Mouse (Mus musculus) myocyte (in vitro differentiated cells): Measurements from ENCODE around the gene Kctd13. TPM values are rescaled to one million over a fixed set of nuclear protein-coding genes. Genes with fewer than 3 reads are reported as not detected.
A peak's percentile ranks its signal among the peaks of the same experiment; 100 is the strongest.

Experiments used
- H3K27me3 ChIP-seq: one replicate; pipeline ENCODE4 v1.6.1; 2011; ENCODE audit not compliant: control insufficient read depth, insufficient read depth, insufficient read length
- H3K36me3 ChIP-seq: one replicate; pipeline ENCODE4 v1.6.1; 2011; ENCODE audit not compliant: control insufficient read depth, insufficient read depth
- H3K4me2 ChIP-seq: one replicate; pipeline ENCODE4 v1.6.1; 2011; ENCODE audit warnings: low read depth, control low read depth
- H3K4me3 ChIP-seq: one replicate; pipeline ENCODE4 v1.5.1; 2011; ENCODE audit warnings: mild to moderate bottlenecking, control low read depth, moderate library complexity
- H3K79me2 ChIP-seq: one replicate; pipeline ENCODE4 v1.6.1; 2011; ENCODE audit not compliant: control insufficient read depth, insufficient read depth
- H3ac ChIP-seq: one replicate; pipeline ENCODE4 v1.6.1; 2011; ENCODE audit not compliant: control insufficient read depth, insufficient read length
- CEBPB ChIP-seq: IDR thresholded peaks from 2 replicates; pipeline ENCODE4 v1.6.1; 2011; ENCODE audit warnings: mild to moderate bottlenecking, moderate library complexity; ENCODE audit not compliant: poor library complexity, insufficient read depth, severe bottlenecking
- E2F4 ChIP-seq: IDR thresholded peaks from one replicate; pipeline ENCODE4 v1.6.1; 2011; ENCODE audit warnings: mild to moderate bottlenecking, control low read depth, moderate library complexity; ENCODE audit not compliant: insufficient read depth
- MAX ChIP-seq: IDR thresholded peaks from one replicate; pipeline ENCODE4 v1.6.1; 2011; ENCODE audit warnings: low read depth, mild to moderate bottlenecking, control low read depth
- MYOD1 ChIP-seq, 3 experiments: IDR thresholded peaks; one replicate each; pipeline ENCODE4 v1.6.1; 2011; ENCODE audit warnings: control low read depth in 2 of 3, low read depth in 2 of 3, mild to moderate bottlenecking in 2 of 3, moderate library complexity in 1 of 3; ENCODE audit not compliant: insufficient read length in 2 of 3, control insufficient read depth in 1 of 3
- MYOG ChIP-seq, 3 experiments: IDR thresholded peaks; one replicate each; pipeline ENCODE4 v1.6.1; 2011; ENCODE audit warnings: control low read depth in 2 of 3, low read depth in 2 of 3, mild to moderate bottlenecking in 2 of 3; ENCODE audit not compliant: insufficient read length in 2 of 3, control insufficient read depth in 1 of 3, insufficient read depth in 1 of 3
- POLR2A ChIP-seq: IDR thresholded peaks from one replicate; pipeline ENCODE4 v1.6.1; 2011; ENCODE audit warnings: low read depth, mild to moderate bottlenecking, control low read depth, moderate library complexity; ENCODE audit not compliant: insufficient read length
- POLR2AphosphoS2 ChIP-seq: IDR thresholded peaks from one replicate; pipeline ENCODE4 v1.6.1; 2011; ENCODE audit warnings: low read depth, control low read depth; ENCODE audit not compliant: insufficient read length
- REST ChIP-seq: IDR thresholded peaks from one replicate; pipeline ENCODE4 v1.6.1; 2011; ENCODE audit warnings: mild to moderate bottlenecking, control low read depth, moderate library complexity; ENCODE audit not compliant: insufficient read depth, insufficient read length
- SRF ChIP-seq: IDR thresholded peaks from one replicate; pipeline ENCODE4 v1.6.1; 2011; ENCODE audit warnings: low read depth; ENCODE audit not compliant: control insufficient read depth, insufficient read length
- TCF12 ChIP-seq: IDR thresholded peaks from one replicate; pipeline ENCODE4 v1.6.1; 2011; ENCODE audit warnings: mild to moderate bottlenecking, control low read depth; ENCODE audit not compliant: poor library complexity, insufficient read depth, severe bottlenecking
- TCF3 ChIP-seq: IDR thresholded peaks from one replicate; pipeline ENCODE4 v1.6.1; 2011; ENCODE audit warnings: low read depth, control low read depth; ENCODE audit not compliant: insufficient read length
- USF1 ChIP-seq: IDR thresholded peaks from one replicate; pipeline ENCODE4 v1.6.1; 2011; ENCODE audit warnings: low read depth, mild to moderate bottlenecking, control low read depth, moderate library complexity
- polyA plus RNA-seq: library from polyadenylated mRNA; unstranded; fragments of >200 nt; fragmentation: generic; extraction: Trizol; gene quantifications from one replicate; pipeline ENCODE4 v1.2.1, GENCODE M21; 2012; ENCODE audit warnings: missing spikeins

Kctd13 gene
- polyA plus RNA-seq, 1 experiment = 14.6 TPM

DNA sequence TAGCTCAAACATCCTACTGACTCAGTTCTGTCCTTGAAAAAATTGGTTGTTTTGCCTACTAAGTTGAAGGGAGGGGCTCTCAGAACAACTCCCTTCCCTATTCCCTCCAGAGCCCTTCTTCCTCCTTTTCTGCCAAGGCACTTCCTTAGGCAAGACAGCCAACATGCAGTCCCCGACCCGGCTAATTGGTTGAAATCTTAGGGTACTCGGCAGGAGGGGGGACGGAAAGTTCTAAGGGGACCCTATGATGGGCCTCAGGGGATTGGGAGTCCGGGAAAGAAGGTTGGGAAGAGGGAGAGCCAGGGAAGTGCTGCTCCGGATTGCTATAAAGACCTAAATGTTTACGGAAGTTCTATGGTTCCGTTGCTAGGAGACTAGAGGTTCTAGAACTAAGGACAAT is 46.8 kb downstream of the Kctd13 start:
- H3K79me2 ChIP-seq = peaks cover 13% of the 10 kb centered on the region
- no peak overlapping the region for H3ac ChIP-seq
- H3K4me3 ChIP-seq = peak overlapping the region; percentile 95

DNA sequence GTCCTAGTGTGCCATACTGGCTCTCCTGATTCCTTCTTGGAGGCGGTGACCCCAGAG is 47.0 kb downstream of the Kctd13 start, which contains the start of gene Cdipt:
Gene Cdipt, plus strand, starts transcription at position 22 of the 57 bp plus-strand sequence.
- H3K27me3 ChIP-seq = peaks cover 5% of the 10 kb centered on the region
- H3K79me2 ChIP-seq = peaks cover 13% of the 10 kb centered on the region
- H3ac ChIP-seq = peak within 1 kb of the TSS; percentile 83
- TF ChIP-seq USF1 (no peak), TCF3 (no peak), TCF12 (no peak), CEBPB (no peak), MAX (no peak), POLR2AphosphoS2 (no peak), REST (no peak), E2F4 (no peak), MYOG (IDR thresholded peaks at IDR 0.05; ENCODE audit: control insufficient read depth in 1 of 3, insufficient read depth in 1 of 3, insufficient read length in 2 of 3, low read depth in 2 of 3) (no peak), MYOD1 (IDR thresholded peaks at IDR 0.05; ENCODE audit: control insufficient read depth in 1 of 3, insufficient read length in 2 of 3, low read depth in 2 of 3) (no peak), SRF (no peak), POLR2A (no peak)
- H3K4me3 ChIP-seq = peak within 1 kb of the TSS; percentile 95
- peak within 1 kb of the TSS; percentile 77 for H3K4me2 ChIP-seq
- peaks cover 14% of the 10 kb centered on the region for H3K36me3 ChIP-seq

More for the DNA sequence above, 46.8 kb downstream of the Kctd13 start:
- H3K27me3 ChIP-seq = peaks cover 7% of the 10 kb centered on the region
- peak overlapping the region; percentile 51 for H3K4me2 ChIP-seq
- H3K36me3 ChIP-seq = peaks cover 14% of the 10 kb centered on the region
- TF ChIP-seq MYOD1 (IDR thresholded peaks at IDR 0.05; ENCODE audit: control insufficient read depth in 1 of 3, insufficient read length in 2 of 3, low read depth in 2 of 3) (no peak), MAX (no peak), MYOG (IDR thresholded peaks at IDR 0.05; ENCODE audit: control insufficient read depth in 1 of 3, insufficient read depth in 1 of 3, insufficient read length in 2 of 3, low read depth in 2 of 3) (no peak), REST (no peak), POLR2A (no peak), POLR2AphosphoS2 (no peak), E2F4 (no peak), TCF12 (no peak), TCF3 (no peak), CEBPB (no peak), SRF (no peak), USF1 (no peak)

DNA sequence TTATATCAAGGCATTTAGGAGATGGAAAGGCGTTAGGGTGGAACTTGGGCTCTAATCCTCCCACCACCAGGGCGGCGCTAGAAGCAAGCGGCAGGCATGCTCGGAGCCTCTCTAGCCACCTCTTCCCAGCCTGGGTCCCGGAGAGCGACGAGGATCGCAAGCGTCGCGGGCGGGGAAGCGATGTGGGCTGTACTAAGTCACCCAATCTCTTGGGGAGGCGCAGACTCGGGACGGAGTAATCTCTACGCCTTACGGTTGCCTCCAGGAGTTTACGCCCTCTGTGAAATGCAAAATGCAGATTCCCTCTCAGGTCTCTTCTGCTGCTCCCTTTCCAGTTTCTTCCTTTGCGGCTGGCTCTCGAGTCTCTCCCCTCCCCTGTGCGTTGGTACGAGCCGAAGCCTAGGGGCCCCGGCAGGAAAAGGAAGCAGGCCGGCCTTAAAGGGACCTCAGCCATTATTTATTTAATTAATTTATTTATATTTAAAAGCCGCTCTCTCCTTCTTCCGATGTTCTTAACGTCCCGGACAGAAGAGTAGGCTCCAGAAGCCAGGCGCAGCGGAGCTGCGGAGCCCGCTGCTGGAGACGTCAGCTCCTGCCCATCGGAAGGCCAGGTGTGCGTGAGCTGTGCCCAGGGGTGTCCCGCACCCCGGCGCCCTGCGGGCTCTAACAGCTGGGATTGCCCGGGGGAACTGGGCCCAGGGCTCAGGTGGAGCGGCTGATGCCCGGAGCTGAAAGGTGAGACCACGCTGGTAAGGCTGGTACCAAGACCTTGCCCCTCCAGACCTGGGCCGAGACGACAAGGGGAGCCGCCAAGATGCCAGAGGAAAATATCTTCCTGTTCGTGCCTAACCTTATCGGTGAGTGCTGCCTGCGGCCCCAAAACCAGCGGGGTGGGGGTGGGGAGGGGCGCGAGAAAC is 47.5 kb downstream of the Kctd13 start, which contains the start of gene Cdiptos:
Gene Cdiptos, minus strand, starts transcription at position 149 of the 917 bp plus-strand sequence.
- TF ChIP-seq MYOD1 (IDR thresholded peaks at IDR 0.05; ENCODE audit: control insufficient read depth in 1 of 3, insufficient read length in 2 of 3, low read depth in 2 of 3) (peak in 1 of 3 experiments; percentile 29), USF1 (no peak), POLR2A (peak; percentile 9), REST (no peak), MAX (peak; percentile 52), TCF3 (no peak), SRF (no peak), E2F4 (no peak), POLR2AphosphoS2 (no peak), MYOG (IDR thresholded peaks at IDR 0.05; ENCODE audit: control insufficient read depth in 1 of 3, insufficient read depth in 1 of 3, insufficient read length in 2 of 3, low read depth in 2 of 3) (peak in 2 of 3 experiments; percentile 14 to 59), TCF12 (no peak), CEBPB (no peak)
- peak within 1 kb of the TSS; percentile 77 for H3K4me2 ChIP-seq
- H3K36me3 ChIP-seq = peaks cover 14% of the 10 kb centered on the region
- peak within 1 kb of the TSS; percentile 95 for H3K4me3 ChIP-seq
- peaks cover under 1% of the 10 kb centered on the region for H3K27me3 ChIP-seq
- peaks cover 13% of the 10 kb centered on the region for H3K79me2 ChIP-seq
- peak within 1 kb of the TSS; percentile 83 for H3ac ChIP-seq

DNA sequence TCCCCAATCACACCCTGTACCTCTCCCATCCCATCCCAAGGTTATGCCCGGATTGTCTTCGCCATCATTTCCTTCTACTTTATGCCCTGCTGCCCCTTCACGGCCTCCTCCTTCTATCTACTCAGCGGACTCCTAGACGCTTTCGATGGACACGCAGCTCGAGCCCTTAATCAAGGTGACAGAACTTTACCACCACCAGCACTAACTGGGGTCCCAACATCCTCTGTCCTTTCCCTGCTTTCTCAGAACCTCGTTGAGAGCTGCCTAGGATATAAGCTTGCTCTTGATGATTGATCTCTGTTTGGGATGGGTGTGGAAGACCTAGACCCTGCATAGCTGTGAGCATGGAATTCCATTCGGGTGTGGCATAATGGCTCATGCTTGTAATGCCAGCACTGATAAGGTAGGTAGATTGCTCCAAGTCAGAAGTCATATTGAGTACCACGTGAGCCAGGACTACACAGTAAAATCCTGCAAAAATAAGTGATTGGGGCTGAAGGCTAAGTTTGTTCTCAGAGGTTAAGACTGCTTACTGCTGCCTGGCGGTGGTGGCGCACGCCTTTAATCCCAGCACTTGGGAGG is 48.3 kb downstream of the Kctd13 start:
- Histone ChIP-seq H3ac (peak overlapping the region; percentile 83), H3K4me2 (peak overlapping the region; percentile 77), H3K79me2 (peaks cover 13% of the 10 kb centered on the region), H3K36me3 (peaks cover 14% of the 10 kb centered on the region), H3K4me3 (peak overlapping the region; percentile 95), H3K27me3 (no peaks in the 10 kb centered on the region)
- TF ChIP-seq E2F4 (no peak), CEBPB (no peak), POLR2A (no peak), MAX (no peak), TCF12 (no peak), SRF (no peak), REST (no peak), TCF3 (no peak), MYOD1 (IDR thresholded peaks at IDR 0.05; ENCODE audit: control insufficient read depth in 1 of 3, insufficient read length in 2 of 3, low read depth in 2 of 3) (no peak), POLR2AphosphoS2 (no peak), MYOG (IDR thresholded peaks at IDR 0.05; ENCODE audit: control insufficient read depth in 1 of 3, insufficient read depth in 1 of 3, insufficient read length in 2 of 3, low read depth in 2 of 3) (no peak)
